ENCODE assay signal across 22 mouse cellular contexts in the genomic region with DNA sequence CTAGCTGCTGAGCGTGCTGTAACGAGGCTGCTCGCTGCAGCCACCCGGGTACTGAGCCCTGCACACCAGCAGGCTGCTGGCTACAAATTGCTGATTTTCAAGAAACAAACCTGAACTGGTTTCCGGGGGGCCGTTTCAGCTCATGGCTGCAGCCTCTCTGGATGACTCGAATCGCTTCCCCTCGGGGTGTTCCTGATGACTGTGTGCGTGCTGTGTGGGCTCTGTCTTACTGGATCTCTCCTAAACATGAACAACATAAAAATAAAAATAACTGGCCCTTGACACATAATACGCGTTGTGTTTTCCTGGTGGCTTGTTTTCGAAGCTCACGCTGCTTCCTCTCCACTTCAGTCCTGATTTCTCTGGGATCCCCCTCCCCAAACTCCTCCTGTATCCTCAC. TPM values are rescaled to one million over a fixed set of nuclear protein-coding genes. Genes with fewer than 3 reads are reported as not detected.
DNase-seq lines count a peak whose midpoint lies in the region; ATAC-seq and TF ChIP-seq lines count a peak whose summit lies in the region.
"Had no signal": no experiment of that assay in that cellular context is flagged by ENCODE, and none has a peak within 500 bp of the region (broad histone marks: within the 10 kb centered on the region; RNA-seq: fewer than 3 reads in every experiment).

No protein-coding gene starts in this region.

- no peaks in the 10 kb centered on the region for H3K36me3 ChIP-seq in hindbrain, embryonic 10.5 days
- no peaks in the 10 kb centered on the region for H3K36me3 ChIP-seq in hindbrain, embryonic 14.5 days (replicated peaks; ENCODE audit: control insufficient read depth, insufficient read depth)
- H3K36me3 ChIP-seq in lung, postnatal 0 days (ENCODE audit: insufficient read depth, low read length) = no peaks in the 10 kb centered on the region
- H3K36me3 ChIP-seq in intestine, embryonic 15.5 days = no peaks in the 10 kb centered on the region
- no peaks in the 10 kb centered on the region; the same call in 1 of the 2 replicates for H3K36me3 ChIP-seq in stomach, embryonic 14.5 days (ENCODE audit: control insufficient read depth, insufficient read depth, low read length)
- no peaks in the 10 kb centered on the region for H3K36me3 ChIP-seq in heart, adult 2 months (ENCODE audit: control insufficient read depth, insufficient read depth, low read length)
- H3K36me3 ChIP-seq: heart, embryonic 15.5 days; limb, embryonic 12.5 days had no signal

- ATAC-seq in hindbrain, embryonic 14.5 days (ENCODE audit: low FRiP score) = no peak
- ATAC-seq in lung, postnatal 0 days = no peak
- ATAC-seq in intestine, embryonic 15.5 days = no peak
- ATAC-seq in stomach, embryonic 14.5 days (ENCODE audit: insufficient number of reproducible peaks, insufficient read depth, low FRiP score, low read depth) = no peak
- ATAC-seq: forebrain, embryonic 13.5 days; liver, postnatal 0 days; midbrain, embryonic 16.5 days had no signal

- 2% methylated on average over 14 of the region's 14 CpGs for WGBS in hindbrain, embryonic 10.5 days
- WGBS in hindbrain, embryonic 14.5 days = 2% methylated on average over 14 of the region's 14 CpGs
- WGBS in lung, postnatal 0 days = 24% methylated on average over 14 of the region's 14 CpGs
- 17% methylated on average over 14 of the region's 14 CpGs for WGBS in intestine, embryonic 15.5 days
- WGBS in stomach, embryonic 14.5 days = 14% methylated on average over 14 of the region's 14 CpGs
- WGBS in heart, adult 2 months = 10% methylated on average over 14 of the region's 14 CpGs

- no peak for TF ChIP-seq POLR2A in heart, adult 2 months (IDR thresholded peaks at IDR 0.05; ENCODE audit: insufficient read depth, low read depth, low read length)

- peaks cover 29% of the 10 kb centered on the region for H3K4me1 ChIP-seq in hindbrain, embryonic 10.5 days (replicated peaks)
- peaks cover 11% of the 10 kb centered on the region; the same call in 1 of the 2 replicates for H3K4me1 ChIP-seq in hindbrain, embryonic 14.5 days (replicated peaks; ENCODE audit: control insufficient read depth, insufficient read depth, low read length)
- H3K4me1 ChIP-seq in lung, postnatal 0 days (ENCODE audit: insufficient read depth, low read depth, low read length) = no peaks in the 10 kb centered on the region; the same call in 1 of the 2 replicates
- peaks cover 2% of the 10 kb centered on the region for H3K4me1 ChIP-seq in intestine, embryonic 15.5 days (replicated peaks)
- H3K4me1 ChIP-seq in stomach, embryonic 14.5 days (ENCODE audit: control insufficient read depth, insufficient read depth, low read length) = peaks cover 13% of the 10 kb centered on the region
- H3K4me1 ChIP-seq in heart, adult 2 months (ENCODE audit: control insufficient read depth, insufficient read depth, low read length) = no peaks in the 10 kb centered on the region

- H3K27me3 ChIP-seq in hindbrain, embryonic 10.5 days (ENCODE audit: insufficient read depth, poor library complexity, severe bottlenecking) = peaks cover 100% of the 10 kb centered on the region
- H3K27me3 ChIP-seq in hindbrain, embryonic 14.5 days (ENCODE audit: control insufficient read depth, insufficient read depth, low read length) = peaks cover 98% of the 10 kb centered on the region
- H3K27me3 ChIP-seq in lung, postnatal 0 days (replicated peaks; ENCODE audit: insufficient read depth, low read length) = peaks cover 25% of the 10 kb centered on the region
- peaks cover 82% of the 10 kb centered on the region for H3K27me3 ChIP-seq in intestine, embryonic 15.5 days (replicated peaks)
- H3K27me3 ChIP-seq in stomach, embryonic 14.5 days (ENCODE audit: control insufficient read depth, insufficient read depth, low read length) = peaks cover 22% of the 10 kb centered on the region; the same call in 1 of the 2 replicates
- H3K27me3 ChIP-seq in heart, adult 2 months (ENCODE audit: control insufficient read depth, insufficient read depth, low read length) = peaks cover 47% of the 10 kb centered on the region

- intact Hi-C loops in heart, adult 2 months (cut with DNase I) = no loop called here

- H3K9ac ChIP-seq in hindbrain, embryonic 14.5 days = no peak overlapping the region
- H3K9ac ChIP-seq in lung, postnatal 0 days (replicated peaks; ENCODE audit: low read depth) = peak overlapping the region; percentile 80; the same call in 1 of the 2 replicates
- peak overlapping the region; percentile 55 for H3K9ac ChIP-seq in intestine, embryonic 15.5 days
- H3K9ac ChIP-seq in stomach, embryonic 14.5 days (replicated peaks; ENCODE audit: low read depth, low read length) = peak overlapping the region; percentile 92
- no peak overlapping the region for H3K9ac ChIP-seq in heart, adult 2 months (ENCODE audit: low read depth, low read length)
- H3K9ac ChIP-seq: forebrain, embryonic 13.5 days; heart, embryonic 15.5 days; limb, embryonic 12.5 days; liver, postnatal 0 days had no signal

- H3K79me2 ChIP-seq in heart, adult 2 months (replicated peaks; ENCODE audit: control insufficient read depth, insufficient read depth, low read length) = no peaks in the 10 kb centered on the region

- no peak overlapping the region for H3K4me3 ChIP-seq in hindbrain, embryonic 10.5 days
- H3K4me3 ChIP-seq in hindbrain, embryonic 14.5 days (replicated peaks; ENCODE audit: low read length) = no peak overlapping the region
- H3K4me3 ChIP-seq in lung, postnatal 0 days (ENCODE audit: low read depth, low read length) = peak overlapping the region; percentile 74
- peak overlapping the region; percentile 68 for H3K4me3 ChIP-seq in intestine, embryonic 15.5 days (replicated peaks)
- peak overlapping the region; percentile 69 for H3K4me3 ChIP-seq in stomach, embryonic 14.5 days (ENCODE audit: low read depth, low read length)
- H3K4me3 ChIP-seq in heart, adult 2 months = no peak overlapping the region
- H3K4me3 ChIP-seq: forebrain, embryonic 13.5 days; gastrocnemius, adult 2 months; heart, embryonic 15.5 days; limb, embryonic 12.5 days; megakaryocyte, embryonic 14.5 days had no signal

- peak; percentile 28 for DNase-seq in hindbrain, embryonic 10.5 days (ENCODE audit: low spot score)
- DNase-seq in hindbrain, embryonic 14.5 days (ENCODE audit: low spot score) = no peak
- DNase-seq in lung, postnatal 0 days (ENCODE audit: low spot score) = no peak
- DNase-seq in lung, postnatal 25 days (ENCODE audit: low spot score) = no peak
- no peak for DNase-seq in heart, adult 2 months
- no peak for DNase-seq in cerebellum, adult 9-11 months
- DNase-seq: adrenal gland, postnatal 10 days; cerebellum, adult 2 months; gastrocnemius, adult 2 months; heart, postnatal 4 days; kidney, adult 8-10 months; kidney, postnatal 10 days; liver, postnatal 0 days; thymus, postnatal 36 days had no signal

- no peak overlapping the region for H3K4me2 ChIP-seq in hindbrain, embryonic 14.5 days (replicated peaks)
- H3K4me2 ChIP-seq in lung, postnatal 0 days (replicated peaks; ENCODE audit: low read depth, low read length) = peak overlapping the region; percentile 79
- H3K4me2 ChIP-seq in intestine, embryonic 15.5 days (replicated peaks) = peak overlapping the region; percentile 87
- peak overlapping the region; percentile 78 for H3K4me2 ChIP-seq in stomach, embryonic 14.5 days (replicated peaks; ENCODE audit: low read depth, low read length)
- H3K4me2 ChIP-seq: forebrain, embryonic 13.5 days; heart, embryonic 15.5 days; limb, embryonic 12.5 days had no signal

- TF ChIP-seq CTCF in lung, postnatal 0 days (IDR thresholded peaks at IDR 0.05) = no peak
- no peak for TF ChIP-seq CTCF in heart, adult 2 months (IDR thresholded peaks at IDR 0.05)

- TF ChIP-seq EP300 in lung, postnatal 0 days (IDR thresholded peaks at IDR 0.05) = no peak
- no peak for TF ChIP-seq EP300 in heart, adult 2 months (IDR thresholded peaks at IDR 0.05; ENCODE audit: insufficient read depth, low read depth, low read length)

- H3K27ac ChIP-seq in hindbrain, embryonic 10.5 days = no peak overlapping the region
- no peak overlapping the region for H3K27ac ChIP-seq in hindbrain, embryonic 14.5 days
- peak overlapping the region; percentile 22 for H3K27ac ChIP-seq in lung, postnatal 0 days (ENCODE audit: low read length)
- H3K27ac ChIP-seq in intestine, embryonic 15.5 days = peak overlapping the region; percentile 98; the same call in 1 of the 2 replicates
- peak overlapping the region; percentile 99 for H3K27ac ChIP-seq in stomach, embryonic 14.5 days (ENCODE audit: low read length)
- H3K27ac ChIP-seq in heart, adult 2 months = no peak overlapping the region
- H3K27ac ChIP-seq: forebrain, embryonic 13.5 days; gastrocnemius, adult 2 months; heart, embryonic 15.5 days; limb, embryonic 12.5 days had no signal

- H3K9me3 ChIP-seq in hindbrain, embryonic 10.5 days = no peaks in the 10 kb centered on the region
- H3K9me3 ChIP-seq in hindbrain, embryonic 14.5 days (ENCODE audit: control insufficient read depth, low read length) = no peaks in the 10 kb centered on the region
- no peaks in the 10 kb centered on the region for H3K9me3 ChIP-seq in lung, postnatal 0 days (ENCODE audit: low read length)
- no peaks in the 10 kb centered on the region for H3K9me3 ChIP-seq in intestine, embryonic 15.5 days
- H3K9me3 ChIP-seq in stomach, embryonic 14.5 days (ENCODE audit: control insufficient read depth, low read depth, low read length) = no peaks in the 10 kb centered on the region
- H3K9me3 ChIP-seq: forebrain, embryonic 13.5 days; heart, embryonic 15.5 days; limb, embryonic 12.5 days; megakaryocyte, embryonic 14.5 days had no signal

RNA-seq across cellular contexts. Expression of gene Foxf1, which starts 5.5 kb away (rescaled TPM):
- polyA plus RNA-seq in hindbrain, embryonic 10.5 days (2016; fragmentation: Nextera tagmentation; extraction: Ambion mirVana) = 3.9 and 4.9 TPM in 2 replicates
- 1.1 and 1.7 TPM in 2 replicates for polyA plus RNA-seq in hindbrain, embryonic 14.5 days (2014; fragmentation: Nextera tagmentation; extraction: Ambion mirVana)
- 156 and 194 TPM in 2 replicates for polyA plus RNA-seq in lung, postnatal 0 days (2015; fragmentation: Nextera tagmentation; extraction: Ambion mirVana)
- polyA plus RNA-seq in intestine, embryonic 15.5 days (2015; fragmentation: Nextera tagmentation; extraction: Ambion mirVana) = 105 and 126 TPM in 2 replicates
- 147 and 163 TPM in 2 replicates for polyA plus RNA-seq in stomach, embryonic 14.5 days (2014; fragmentation: Nextera tagmentation; extraction: Ambion mirVana)
- total RNA-seq in heart, adult 2 months (2021) = under 1 TPM; 0.13 to 0.43 TPM
- 0.44 and 1.2 TPM in 2 replicates for polyA plus RNA-seq in heart, adult 2 months (2012; rRNA removed)
- total RNA-seq: neutrophil, adult 5-6 weeks had no signal

RNA-seq across cellular contexts. Expression of gene Mthfsd, which starts 29.5 kb away (rescaled TPM):
- 60.5 and 68.2 TPM in 2 replicates for polyA plus RNA-seq in hindbrain, embryonic 10.5 days (2016; fragmentation: Nextera tagmentation; extraction: Ambion mirVana)
- 34.6 and 45.6 TPM in 2 replicates for polyA plus RNA-seq in hindbrain, embryonic 14.5 days (2014; fragmentation: Nextera tagmentation; extraction: Ambion mirVana)
- polyA plus RNA-seq in lung, postnatal 0 days (2015; fragmentation: Nextera tagmentation; extraction: Ambion mirVana) = 36.1 and 37.7 TPM in 2 replicates
- polyA plus RNA-seq in intestine, embryonic 15.5 days (2015; fragmentation: Nextera tagmentation; extraction: Ambion mirVana) = 50.6 and 52.3 TPM in 2 replicates
- 65.9 and 66.6 TPM in 2 replicates for polyA plus RNA-seq in stomach, embryonic 14.5 days (2014; fragmentation: Nextera tagmentation; extraction: Ambion mirVana)
- total RNA-seq in heart, adult 2 months (2021) = 10 to 100 TPM; 12.8 to 13.5 TPM
- 26.4 and 27.7 TPM in 2 replicates for polyA plus RNA-seq in heart, adult 2 months (2012; rRNA removed)

RNA-seq across cellular contexts. Expression of gene Foxc2, which starts 37.2 kb away (rescaled TPM):
- polyA plus RNA-seq in hindbrain, embryonic 10.5 days (2016; fragmentation: Nextera tagmentation; extraction: Ambion mirVana) = 7.0 and 13.7 TPM in 2 replicates
- 2.9 and 3.1 TPM in 2 replicates for polyA plus RNA-seq in hindbrain, embryonic 14.5 days (2014; fragmentation: Nextera tagmentation; extraction: Ambion mirVana)
- polyA plus RNA-seq in lung, postnatal 0 days (2015; fragmentation: Nextera tagmentation; extraction: Ambion mirVana) = 0.47 and 0.58 TPM in 2 replicates
- polyA plus RNA-seq in intestine, embryonic 15.5 days (2015; fragmentation: Nextera tagmentation; extraction: Ambion mirVana) = 0.69 and 0.80 TPM in 2 replicates
- 0.20 and 0.56 TPM in 2 replicates for polyA plus RNA-seq in stomach, embryonic 14.5 days (2014; fragmentation: Nextera tagmentation; extraction: Ambion mirVana)
- 1 to 10 TPM; 2.0 to 2.2 TPM for total RNA-seq in heart, adult 2 months (2021)
- polyA plus RNA-seq in heart, adult 2 months (2012; rRNA removed) = 0.97 and 2.0 TPM in 2 replicates
- total RNA-seq: neutrophil, adult 5-6 weeks had no signal

RNA-seq across cellular contexts. Expression of gene Foxl1, which starts 49.0 kb away (rescaled TPM):
- 1.6 and 3.5 TPM in 2 replicates for polyA plus RNA-seq in hindbrain, embryonic 10.5 days (2016; fragmentation: Nextera tagmentation; extraction: Ambion mirVana)
- 0.12 and 0.25 TPM in 2 replicates for polyA plus RNA-seq in hindbrain, embryonic 14.5 days (2014; fragmentation: Nextera tagmentation; extraction: Ambion mirVana)
- polyA plus RNA-seq in lung, postnatal 0 days (2015; fragmentation: Nextera tagmentation; extraction: Ambion mirVana) = 0.88 and 1.3 TPM in 2 replicates
- 9.0 and 9.3 TPM in 2 replicates for polyA plus RNA-seq in intestine, embryonic 15.5 days (2015; fragmentation: Nextera tagmentation; extraction: Ambion mirVana)
- polyA plus RNA-seq in stomach, embryonic 14.5 days (2014; fragmentation: Nextera tagmentation; extraction: Ambion mirVana) = 6.9 and 7.0 TPM in 2 replicates
- total RNA-seq in heart, adult 2 months (2021) = under 1 TPM; 0.07 to 0.08 TPM
- 0.08 and 0.09 TPM in 2 replicates for polyA plus RNA-seq in heart, adult 2 months (2012; rRNA removed)
- total RNA-seq: gastrocnemius, adult 2 months; neutrophil, adult 5-6 weeks had no signal
- polyA plus RNA-seq: cerebellum, adult 2 months; liver, postnatal 0 days had no signal

Comparison
In these comparisons a context has a peak if more than half of its experiments do, and no peak if none do; other contexts are left out.
1. H3K27ac ChIP-seq: peak in lung, postnatal 0 days (single experiment), intestine, embryonic 15.5 days (single experiment) and stomach, embryonic 14.5 days (single experiment); none in hindbrain, embryonic 10.5 days (single experiment), hindbrain, embryonic 14.5 days (single experiment) and heart, adult 2 months (single experiment).
2. H3K4me3 ChIP-seq: peak in lung, postnatal 0 days (single experiment), intestine, embryonic 15.5 days (single experiment) and stomach, embryonic 14.5 days (single experiment); none in hindbrain, embryonic 10.5 days (single experiment), hindbrain, embryonic 14.5 days (single experiment) and heart, adult 2 months (single experiment).
3. H3K9ac ChIP-seq: peak in lung, postnatal 0 days (single experiment), intestine, embryonic 15.5 days (single experiment) and stomach, embryonic 14.5 days (single experiment); none in hindbrain, embryonic 14.5 days (single experiment) and heart, adult 2 months (single experiment).
4. RNA of gene Foxf1, which starts 5.5 kb away (polyA plus RNA-seq): 147 to 163 TPM in stomach, embryonic 14.5 days, 156 to 194 TPM in lung, postnatal 0 days and 105 to 126 TPM in intestine, embryonic 15.5 days; 3.9 to 4.9 TPM in hindbrain, embryonic 10.5 days, 1.1 to 1.7 TPM in hindbrain, embryonic 14.5 days and 0.44 to 1.2 TPM in heart, adult 2 months; every median in the first group is over 10 times any median in the second.